Mouse (Mus musculus) neural tube, embryonic 14.5 days (tissue): ENCODE data around the gene AL732309.1. TPM values are rescaled to one million over a fixed set of nuclear protein-coding genes. Genes with fewer than 3 reads are reported as not detected.

Experiments used
- ATAC-seq: fragments of 200-750 bp; cut with Nextera tagmentation; 2 replicates; pipeline ENCODE4 v1.8.0; 2017; ENCODE audit warnings: low read depth, mild to moderate bottlenecking, moderate TSS enrichment, moderate library complexity
- H3K27ac ChIP-seq: fragments of 300-500 bp; sonication (generic); 2 replicates; pipeline ENCODE4 v1.5.1; 2014; ENCODE audit warnings: low read depth, mild to moderate bottlenecking, control low read depth, low read length, moderate library complexity, mixed read lengths
- H3K27me3 ChIP-seq: fragments of 300-500 bp; sonication (generic); 2 replicates; pipeline ENCODE4 v1.6.1; 2014; ENCODE audit warnings: low read length; ENCODE audit not compliant: control insufficient read depth, insufficient read depth
- H3K36me3 ChIP-seq: fragments of 300-500 bp; sonication (generic); 2 replicates; pipeline ENCODE4 v1.6.1; 2014; ENCODE audit warnings: low read length, mixed read lengths; ENCODE audit not compliant: control insufficient read depth, insufficient read depth
- H3K4me1 ChIP-seq: fragments of 300-500 bp; sonication (generic); 2 replicates; pipeline ENCODE4 v1.6.1; 2014; ENCODE audit warnings: low read length; ENCODE audit not compliant: control insufficient read depth, insufficient read depth
- H3K4me2 ChIP-seq: fragments of 300-500 bp; sonication (generic); 2 replicates; pipeline ENCODE4 v1.6.1; 2014; ENCODE audit warnings: mild to moderate bottlenecking, low read depth, low read length, control low read depth
- H3K4me3 ChIP-seq: fragments of 300-500 bp; sonication (generic); 2 replicates; pipeline ENCODE4 v1.5.1; 2014; ENCODE audit warnings: low read depth, low read length, control low read depth, mixed read lengths
- H3K9ac ChIP-seq: fragments of 300-500 bp; sonication (generic); replicated peaks from 2 replicates; pipeline ENCODE4 v1.6.1; 2014; ENCODE audit warnings: low read depth, mild to moderate bottlenecking, control low read depth, low read length, mixed read lengths
- H3K9me3 ChIP-seq: fragments of 300-500 bp; sonication (generic); 2 replicates; pipeline ENCODE4 v1.6.1; 2016; ENCODE audit warnings: low read length; ENCODE audit not compliant: control insufficient read depth
- WGBS: fragments of 180-500 bp; shearing (Covaris S2); extraction: QIAGEN DNeasy Blood & Tissue Kit; methylation state at CpG from one replicate; pipeline ENCODE4 v1.1.7; 2014; 5-methylcytosine and 5-hydroxymethylcytosine counted together
- polyA plus RNA-seq: library from polyadenylated mRNA; unstranded; fragments of >200 nt; fragmentation: Nextera tagmentation; extraction: Ambion mirVana; gene quantifications from 2 replicates; pipeline ENCODE4 v1.2.1, GENCODE M21; 2014

Gene AL732309.1
- polyA plus RNA-seq, 1 experiment from 2014 or later, result 7.1 TPM

DNA sequence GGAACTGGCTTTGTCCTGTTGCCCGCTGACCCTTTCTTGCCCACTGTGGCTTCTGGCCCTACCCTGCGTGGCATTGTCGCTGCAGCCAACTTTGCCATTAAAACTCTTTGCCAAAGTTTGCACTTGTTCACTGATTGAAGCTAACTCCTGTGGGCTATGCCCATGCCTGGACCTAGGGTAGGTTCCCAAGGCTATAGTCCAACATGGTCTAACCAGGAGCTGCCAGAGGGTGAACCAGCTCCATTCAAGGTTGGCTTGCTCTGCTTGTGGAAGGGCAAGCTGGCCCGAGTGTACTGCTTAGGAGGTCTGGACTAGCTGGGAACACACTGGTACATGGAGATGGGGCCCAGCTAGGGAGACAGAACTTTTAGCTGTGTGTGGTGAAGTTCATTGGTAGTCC lies 2.5 kb downstream of the AL732309.1 start:
- no peaks in the 10 kb centered on the region for H3K27me3 ChIP-seq
- H3K4me2 ChIP-seq, result no peak overlapping the region
- H3K4me1 ChIP-seq, result peaks cover 5% of the 10 kb centered on the region; the same call in 1 of the 2 replicates
- no peaks in the 10 kb centered on the region for H3K9me3 ChIP-seq
- no peak overlapping the region for H3K4me3 ChIP-seq
- no peak for ATAC-seq
- peaks cover 11% of the 10 kb centered on the region for H3K36me3 ChIP-seq
- no peak overlapping the region for H3K27ac ChIP-seq
- 91% methylated on average over 4 of the region's 4 CpGs for WGBS
- H3K9ac ChIP-seq, result no peak overlapping the region

DNA sequence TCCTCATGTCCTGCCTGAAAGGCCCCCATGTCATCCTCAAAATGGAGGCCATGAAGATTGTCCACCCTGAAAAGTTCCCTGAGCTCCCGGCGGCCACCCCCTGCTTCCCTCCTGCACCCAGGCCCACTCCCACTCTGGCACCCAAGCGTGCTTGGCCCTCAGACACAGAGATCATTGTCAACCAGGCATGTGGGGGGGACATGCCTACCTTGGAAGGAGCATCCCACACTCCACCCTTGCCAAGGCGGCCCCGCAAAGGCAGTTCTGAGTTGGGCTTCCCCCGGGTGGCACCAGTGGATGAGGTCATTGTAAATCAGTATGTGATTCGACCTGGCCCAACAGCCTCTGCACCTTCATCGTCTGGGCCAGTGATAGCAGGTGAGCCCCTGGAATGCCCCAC lies 3.3 kb downstream of the AL732309.1 start:
- Histone ChIP-seq H3K4me3 (peak overlapping the region; percentile 69), H3K9me3 (no peaks in the 10 kb centered on the region), H3K4me2 (peak overlapping the region; percentile 81), H3K36me3 (peaks cover 7% of the 10 kb centered on the region; the same call in 1 of the 2 replicates), H3K27me3 (no peaks in the 10 kb centered on the region), H3K9ac (peak overlapping the region; percentile 78), H3K4me1 (peaks cover 5% of the 10 kb centered on the region; the same call in 1 of the 2 replicates), H3K27ac (no peak overlapping the region)
- WGBS, result 84% methylated on average over 8 of the region's 8 CpGs
- ATAC-seq, result no peak

DNA sequence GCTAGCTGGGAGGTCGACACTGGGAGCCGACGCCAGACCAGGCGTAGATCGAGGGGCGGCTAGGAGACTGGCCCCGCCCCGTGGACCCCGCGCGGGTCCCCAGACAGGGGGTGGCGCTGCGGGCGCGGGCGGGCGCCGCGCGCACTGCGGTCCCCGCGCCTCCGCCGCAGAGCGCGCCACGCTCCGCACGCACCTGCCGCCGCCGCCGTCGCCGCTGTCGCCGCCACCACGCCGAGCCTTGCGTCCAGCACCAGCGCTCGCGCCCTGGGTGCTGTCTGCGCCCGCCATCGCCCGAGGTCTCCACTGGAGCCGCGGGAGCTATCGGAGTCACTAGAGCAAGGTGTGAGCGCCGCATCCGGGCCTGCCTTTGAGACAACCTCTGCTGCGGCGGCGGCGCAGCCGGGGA lies 4.6 kb downstream of the AL732309.1 start, which contains the start of the genes Rnf208 and Cysrt1:
Gene Rnf208, plus strand, starts transcription at position 155 of the 406 bp plus-strand sequence.
Gene Cysrt1, minus strand, starts transcription at position 352 of the 406 bp plus-strand sequence.
- peak within 1 kb of the TSS; percentile 69 for H3K4me3 ChIP-seq
- H3K27ac ChIP-seq, result peak within 1 kb of the TSS; percentile 71
- WGBS, result 0% methylated on average over 47 of the region's 59 CpGs
- no peaks in the 10 kb centered on the region for H3K27me3 ChIP-seq
- H3K9me3 ChIP-seq, result no peaks in the 10 kb centered on the region
- peaks cover 5% of the 10 kb centered on the region; the same call in 1 of the 2 replicates for H3K4me1 ChIP-seq
- H3K4me2 ChIP-seq, result peak within 1 kb of the TSS; percentile 81
- peak; percentile 61 for ATAC-seq
- peaks cover 7% of the 10 kb centered on the region; the same call in 1 of the 2 replicates for H3K36me3 ChIP-seq
- peak within 1 kb of the TSS; percentile 78 for H3K9ac ChIP-seq

DNA sequence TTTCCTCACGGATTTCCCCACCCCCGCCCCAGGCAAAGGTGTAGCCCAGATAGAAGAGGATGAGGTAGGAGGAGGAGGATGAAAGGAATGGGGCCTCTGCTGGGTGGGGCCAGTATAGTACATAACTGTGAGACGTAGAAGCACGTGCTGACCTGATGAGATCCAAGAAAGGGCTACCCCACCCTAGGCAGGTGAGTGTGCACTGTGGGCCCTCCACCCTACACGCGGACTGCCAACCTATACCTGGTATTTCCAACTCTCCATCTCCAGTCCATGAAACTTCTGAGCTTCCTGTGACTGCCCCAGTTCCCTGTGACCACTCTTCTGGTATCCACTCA lies 5.3 kb downstream of the AL732309.1 start:
- peak overlapping the region; percentile 40; the same call in 1 of the 2 replicates for H3K27ac ChIP-seq
- H3K27me3 ChIP-seq, result no peaks in the 10 kb centered on the region
- peaks cover 5% of the 10 kb centered on the region; the same call in 1 of the 2 replicates for H3K4me1 ChIP-seq
- 17% methylated on average over 6 of the region's 6 CpGs for WGBS
- H3K4me2 ChIP-seq, result peak overlapping the region; percentile 81
- H3K9ac ChIP-seq, result peak overlapping the region; percentile 78
- peaks cover 3% of the 10 kb centered on the region; the same call in 1 of the 2 replicates for H3K36me3 ChIP-seq
- peak overlapping the region; percentile 69 for H3K4me3 ChIP-seq
- ATAC-seq, result peak; percentile 7
- no peaks in the 10 kb centered on the region for H3K9me3 ChIP-seq

DNA sequence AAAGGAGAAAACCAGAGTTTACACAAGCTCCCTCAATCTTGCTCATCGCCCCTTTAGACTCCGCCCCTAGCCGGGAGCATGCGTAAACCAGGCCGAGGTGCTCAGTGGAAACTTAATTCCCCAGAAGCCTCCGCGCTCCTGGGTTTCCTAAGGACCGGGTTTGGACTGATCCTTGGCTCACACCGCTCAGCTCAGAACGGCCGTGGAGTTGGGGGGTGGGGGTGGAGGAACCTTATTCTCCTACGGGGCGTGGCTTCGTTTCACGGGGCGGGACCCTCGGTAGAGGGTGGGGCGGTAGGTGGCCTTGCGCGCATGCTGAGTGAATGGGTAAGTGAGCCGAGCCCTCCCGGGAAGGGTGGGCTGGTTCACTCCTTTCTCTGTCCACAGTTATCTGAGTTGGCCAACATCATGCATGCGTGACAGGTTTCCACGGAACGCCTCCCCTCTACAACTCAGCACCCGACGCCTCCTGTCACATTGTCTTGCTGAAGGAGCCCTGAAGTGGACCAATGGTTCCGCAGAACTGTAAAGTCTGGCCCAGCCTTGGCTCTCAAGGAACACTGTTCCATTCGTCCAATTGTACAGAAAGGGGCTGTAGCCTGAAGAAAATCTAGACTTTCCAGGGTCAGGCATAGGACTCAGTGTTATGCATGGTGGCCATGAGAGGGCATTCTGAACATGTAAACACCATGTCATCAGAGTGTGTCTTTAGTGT lies 5.8 kb downstream of the AL732309.1 start:
- ATAC-seq, result peak; percentile 81
- Histone ChIP-seq H3K36me3 (peaks cover 3% of the 10 kb centered on the region; the same call in 1 of the 2 replicates), H3K4me3 (peak overlapping the region; percentile 69), H3K27me3 (no peaks in the 10 kb centered on the region), H3K4me1 (peaks cover 5% of the 10 kb centered on the region; the same call in 1 of the 2 replicates), H3K9ac (peak overlapping the region; percentile 78), H3K27ac (peak overlapping the region; percentile 40; the same call in 1 of the 2 replicates), H3K4me2 (peak overlapping the region; percentile 81), H3K9me3 (no peaks in the 10 kb centered on the region)
- WGBS, result 2% methylated on average over 29 of the region's 29 CpGs

DNA sequence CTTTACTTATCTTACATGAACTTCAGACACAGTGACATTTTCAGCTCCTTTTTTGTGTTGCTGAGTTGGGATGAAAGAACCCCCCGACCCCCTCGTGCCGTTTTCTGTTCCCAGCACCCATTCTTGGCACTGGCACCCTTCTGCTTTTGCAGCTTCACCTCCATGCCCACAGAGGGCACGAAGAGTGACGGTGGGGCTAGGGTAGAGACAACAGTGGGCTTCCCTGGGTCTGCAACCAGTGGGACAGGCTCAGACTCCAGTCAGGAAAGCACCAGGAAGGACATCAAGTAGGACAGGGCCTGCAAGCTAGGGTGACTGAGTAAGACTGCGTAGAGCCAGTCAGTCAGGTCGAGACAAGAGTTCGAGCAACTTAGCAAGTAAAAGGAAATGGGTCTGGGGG lies 6.4 kb downstream of the AL732309.1 start:
- Histone ChIP-seq H3K36me3 (peaks cover 2% of the 10 kb centered on the region; the same call in 1 of the 2 replicates), H3K27ac (peak overlapping the region; percentile 24; the same call in 1 of the 2 replicates), H3K4me2 (peak overlapping the region; percentile 81; the same call in 1 of the 2 replicates), H3K27me3 (no peaks in the 10 kb centered on the region), H3K9ac (no peak overlapping the region), H3K9me3 (no peaks in the 10 kb centered on the region), H3K4me1 (peaks cover 5% of the 10 kb centered on the region; the same call in 1 of the 2 replicates), H3K4me3 (peak overlapping the region; percentile 69)
- 51% methylated on average over 8 of the region's 8 CpGs for WGBS
- ATAC-seq, result peak; percentile 23; the same call in 1 of the 2 replicates

DNA sequence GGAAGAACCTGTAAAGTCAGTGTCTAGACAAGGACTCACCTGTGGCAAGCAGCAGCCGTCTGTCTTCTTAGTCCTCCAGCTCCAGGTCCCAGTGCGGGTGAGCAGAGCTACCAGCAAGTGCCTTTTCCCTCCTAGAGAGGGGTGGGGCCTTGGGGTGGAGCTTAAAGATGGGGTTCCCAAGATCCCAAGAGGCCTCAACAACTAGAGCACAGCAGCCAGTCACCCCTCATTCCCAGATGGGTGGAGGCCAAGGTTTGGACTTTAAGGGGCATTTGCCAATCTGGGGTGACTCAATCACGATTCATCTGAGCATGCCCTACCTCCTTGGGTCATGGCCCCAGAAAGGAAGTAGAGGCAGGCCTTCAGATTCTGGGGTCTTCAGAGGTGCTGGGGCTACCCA lies 6.9 kb downstream of the AL732309.1 start:
- Histone ChIP-seq H3K27me3 (no peaks in the 10 kb centered on the region), H3K9ac (no peak overlapping the region), H3K4me2 (no peak overlapping the region), H3K4me3 (no peak overlapping the region), H3K9me3 (no peaks in the 10 kb centered on the region), H3K27ac (no peak overlapping the region), H3K36me3 (no peaks in the 10 kb centered on the region), H3K4me1 (peaks cover 5% of the 10 kb centered on the region; the same call in 1 of the 2 replicates)
- no peak for ATAC-seq
- WGBS, result 91% methylated on average over 3 of the region's 3 CpGs

DNA sequence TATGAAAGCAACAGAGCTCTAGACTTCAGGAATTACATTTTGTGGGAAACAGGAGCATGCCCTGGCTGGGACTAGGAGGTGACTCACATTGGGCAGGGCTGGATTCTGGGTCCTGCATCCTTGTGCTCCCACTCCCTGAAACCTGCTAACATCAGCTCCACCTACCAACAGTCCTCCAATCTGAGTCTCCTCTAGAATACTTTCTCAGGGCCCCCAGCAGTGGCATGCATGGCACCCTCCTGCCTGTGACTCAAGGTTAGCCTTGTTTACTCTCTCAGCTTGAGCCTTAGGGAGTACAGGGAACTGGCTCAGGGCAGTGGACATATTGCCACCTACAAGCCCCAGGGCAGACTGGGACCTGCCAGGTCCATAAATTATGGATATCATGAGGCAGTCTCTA lies 8.6 kb downstream of the AL732309.1 start:
- Histone ChIP-seq H3K27me3 (no peaks in the 10 kb centered on the region), H3K4me3 (no peak overlapping the region), H3K4me1 (peaks cover 5% of the 10 kb centered on the region; the same call in 1 of the 2 replicates), H3K36me3 (no peaks in the 10 kb centered on the region), H3K9ac (no peak overlapping the region), H3K9me3 (no peaks in the 10 kb centered on the region), H3K27ac (no peak overlapping the region), H3K4me2 (no peak overlapping the region)
- no peak for ATAC-seq

DNA sequence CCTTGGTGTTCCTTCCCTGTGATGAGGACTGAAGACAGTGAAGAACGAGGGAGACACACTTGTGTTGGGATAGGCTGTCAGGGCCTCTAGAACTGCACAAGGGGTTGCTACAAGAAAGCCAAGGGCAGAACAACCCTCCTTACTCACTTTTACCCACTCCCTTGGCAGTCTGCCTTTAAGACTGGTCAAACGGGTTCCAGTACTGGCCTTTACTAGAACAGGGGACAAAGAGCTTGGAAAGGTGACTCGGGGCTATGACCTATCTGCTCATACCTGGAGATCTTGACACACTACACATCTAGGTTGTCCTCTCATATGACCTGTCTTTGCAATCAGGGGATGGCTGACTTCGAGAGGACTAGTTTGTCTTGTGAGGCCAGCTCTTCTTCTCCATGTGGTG lies 9.1 kb downstream of the AL732309.1 start:
- 76% methylated on average over 4 of the region's 4 CpGs for WGBS
- H3K9ac ChIP-seq, result no peak overlapping the region
- ATAC-seq, result no peak

More for the DNA sequence above, 9.1 kb downstream of the AL732309.1 start:
- Histone ChIP-seq H3K9me3 (no peaks in the 10 kb centered on the region), H3K4me3 (no peak overlapping the region), H3K4me2 (no peak overlapping the region), H3K27me3 (no peaks in the 10 kb centered on the region), H3K27ac (no peak overlapping the region), H3K4me1 (peaks cover 5% of the 10 kb centered on the region; the same call in 1 of the 2 replicates), H3K36me3 (no peaks in the 10 kb centered on the region)
